Mouse (Mus musculus): Measurements from ENCODE around the gene Herpud1. TPM values are rescaled to one million over a fixed set of nuclear protein-coding genes. Genes with fewer than 3 reads are reported as not detected.

The Herpud1 gene
- polyA plus RNA-seq, 1 experiment = 56.0 TPM

- TF ChIP-seq POLR2A (IDR thresholded peaks at IDR 0.05; ENCODE audit: borderline replicate concordance, extremely low read depth, insufficient read depth, insufficient read length, poor library complexity, severe bottlenecking) (no peak), CTCF (IDR thresholded peaks at IDR 0.05; ENCODE audit: borderline replicate concordance, extremely low read depth, insufficient read depth, insufficient read length) (no peak)
- DNase-seq (ENCODE audit: low read depth) = no peak
Measured at GRCm38 (mm10) chr8:94357220-94357619, 29.0 kb upstream of the Herpud1 start.

DNA sequence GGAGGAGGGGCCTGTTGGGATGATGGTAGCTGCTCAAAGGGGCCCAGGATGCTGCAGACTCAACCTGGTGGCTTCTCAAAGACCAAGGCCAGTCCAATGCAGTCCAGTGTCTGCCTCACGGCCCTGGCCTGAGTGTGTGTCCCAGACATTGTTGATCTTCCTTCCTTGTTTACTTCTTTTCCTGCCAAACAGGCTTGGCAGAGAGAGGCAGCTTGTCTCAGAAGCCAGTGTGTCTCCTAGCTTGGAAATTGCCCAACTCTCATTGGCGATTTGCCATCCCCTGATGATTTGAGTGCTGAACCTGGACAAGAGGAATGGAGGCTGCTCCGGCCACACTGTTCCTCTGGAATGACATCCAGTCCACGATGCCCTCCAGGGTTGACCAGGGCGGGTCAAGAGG lies 27.7 kb upstream of the Herpud1 start:
- no peak for TF ChIP-seq POLR2A (IDR thresholded peaks at IDR 0.05; ENCODE audit: borderline replicate concordance, extremely low read depth, insufficient read depth, insufficient read length, poor library complexity, severe bottlenecking)
- TF ChIP-seq CTCF (IDR thresholded peaks at IDR 0.05; ENCODE audit: borderline replicate concordance, extremely low read depth, insufficient read depth, insufficient read length) = no peak
- peak; percentile 75 for DNase-seq (ENCODE audit: low read depth)

DNA sequence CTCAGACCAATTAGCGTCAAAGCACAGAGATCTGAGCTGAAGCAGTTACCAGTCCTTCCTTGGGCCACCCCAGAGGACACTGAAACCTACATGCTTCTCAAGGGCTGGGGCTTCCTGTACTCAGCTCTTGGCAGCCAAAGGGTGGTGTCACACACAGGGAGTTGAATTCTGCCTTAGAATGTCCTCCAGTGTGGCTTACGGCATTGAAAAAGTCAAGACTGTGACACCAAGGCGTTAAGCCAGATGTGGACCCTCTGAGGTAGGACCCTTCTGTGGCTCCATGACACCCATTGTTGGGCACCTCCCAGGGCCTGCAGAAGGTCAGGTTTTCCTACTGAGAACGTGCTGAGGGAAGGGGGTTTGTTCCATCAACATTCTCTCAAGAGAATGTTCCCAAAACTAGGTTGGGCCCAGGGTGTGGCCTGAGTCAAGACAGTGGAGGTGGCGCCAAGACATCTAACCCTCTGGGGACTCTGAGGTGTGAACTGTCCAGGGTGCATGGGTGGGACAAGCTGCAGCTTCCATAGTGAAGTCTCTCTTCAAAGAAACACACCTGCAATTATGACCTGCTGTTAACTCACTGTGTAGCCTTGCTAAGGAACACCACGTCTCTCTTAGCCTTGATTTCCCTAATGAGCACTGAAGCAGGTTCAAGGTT lies 24.3 kb upstream of the Herpud1 start:
- DNase-seq (ENCODE audit: low read depth) = no peak
- TF ChIP-seq POLR2A (IDR thresholded peaks at IDR 0.05; ENCODE audit: borderline replicate concordance, extremely low read depth, insufficient read depth, insufficient read length, poor library complexity, severe bottlenecking) = no peak
- no peak for TF ChIP-seq CTCF (IDR thresholded peaks at IDR 0.05; ENCODE audit: borderline replicate concordance, extremely low read depth, insufficient read depth, insufficient read length)

DNA sequence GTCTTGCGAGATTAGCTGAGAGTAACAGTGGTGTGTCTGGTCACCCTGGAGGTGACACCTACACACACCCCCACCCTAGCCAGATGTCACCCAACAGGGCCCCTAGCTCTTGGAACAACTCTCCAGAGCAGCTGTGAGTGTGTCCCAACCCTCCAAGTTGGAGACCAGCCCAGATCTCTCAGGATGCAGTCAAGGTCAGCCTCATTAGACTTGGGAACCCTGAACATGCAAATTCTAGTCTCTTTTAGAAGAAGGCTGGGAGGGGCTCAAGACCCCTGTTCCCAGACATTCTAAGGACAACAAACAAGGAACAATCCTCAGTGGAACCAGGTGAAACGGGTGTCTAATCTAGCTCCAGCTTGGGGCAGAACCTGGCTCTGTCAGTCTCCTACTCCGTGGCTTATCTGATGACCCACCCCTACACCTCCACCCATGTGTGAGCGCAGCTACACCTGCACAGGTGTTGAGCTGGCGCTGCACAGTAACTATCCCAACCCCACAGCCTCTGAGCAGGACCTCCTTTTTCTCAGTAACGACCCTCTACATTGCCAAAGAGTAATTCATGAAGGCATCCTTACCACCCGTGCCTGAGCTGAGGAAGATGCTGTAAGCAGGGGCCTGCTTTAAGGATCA lies 23.5 kb upstream of the Herpud1 start:
- TF ChIP-seq CTCF (IDR thresholded peaks at IDR 0.05; ENCODE audit: borderline replicate concordance, extremely low read depth, insufficient read depth, insufficient read length) (no peak), POLR2A (IDR thresholded peaks at IDR 0.05; ENCODE audit: borderline replicate concordance, extremely low read depth, insufficient read depth, insufficient read length, poor library complexity, severe bottlenecking) (no peak)
- DNase-seq (ENCODE audit: low read depth) = no peak

DNA sequence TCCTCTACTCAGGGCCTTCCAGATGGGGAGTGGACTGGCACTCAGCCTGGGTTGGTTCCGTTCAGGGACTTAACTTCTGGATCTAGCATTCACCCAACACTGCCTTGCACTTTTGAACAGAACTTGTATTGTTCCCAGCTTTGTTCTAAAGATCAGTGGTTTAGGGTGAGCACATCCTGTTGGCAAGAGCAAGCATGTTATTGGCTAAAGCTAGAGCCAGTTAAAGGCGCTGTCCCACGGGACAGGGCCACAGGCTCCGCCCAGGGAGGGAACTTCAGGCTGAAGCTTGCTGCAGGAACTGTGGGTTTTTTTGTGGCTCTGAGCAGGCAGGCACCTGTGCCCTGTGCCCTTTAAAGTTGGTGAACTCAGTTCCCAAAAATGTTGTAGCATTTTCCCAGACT lies 22.9 kb upstream of the Herpud1 start:
- peak; percentile 28 for DNase-seq (ENCODE audit: low read depth)
- no peak for TF ChIP-seq POLR2A (IDR thresholded peaks at IDR 0.05; ENCODE audit: borderline replicate concordance, extremely low read depth, insufficient read depth, insufficient read length, poor library complexity, severe bottlenecking)

DNA sequence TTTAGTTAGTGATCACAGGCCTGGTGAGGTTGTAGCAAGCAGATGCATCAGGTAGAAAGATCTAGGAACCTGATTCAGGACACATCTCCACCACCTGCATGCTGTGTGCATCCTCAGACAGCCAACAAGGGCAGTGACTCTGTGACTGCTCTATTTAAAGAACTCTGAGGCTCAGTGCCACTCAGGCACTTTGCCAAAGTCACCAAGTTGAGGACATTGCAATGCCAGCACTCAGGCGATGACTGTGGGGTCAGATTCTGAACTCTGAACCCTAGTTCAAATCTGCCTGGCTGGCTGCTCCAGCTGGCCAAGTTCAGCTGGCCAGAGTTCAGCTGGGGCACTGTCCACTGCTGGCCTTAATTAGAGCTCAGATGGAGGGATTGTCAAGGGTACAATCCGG lies 22.3 kb upstream of the Herpud1 start:
- no peak for DNase-seq (ENCODE audit: low read depth)
- TF ChIP-seq POLR2A (IDR thresholded peaks at IDR 0.05; ENCODE audit: borderline replicate concordance, extremely low read depth, insufficient read depth, insufficient read length, poor library complexity, severe bottlenecking) (no peak), CTCF (IDR thresholded peaks at IDR 0.05; ENCODE audit: borderline replicate concordance, extremely low read depth, insufficient read depth, insufficient read length) (no peak)

DNA sequence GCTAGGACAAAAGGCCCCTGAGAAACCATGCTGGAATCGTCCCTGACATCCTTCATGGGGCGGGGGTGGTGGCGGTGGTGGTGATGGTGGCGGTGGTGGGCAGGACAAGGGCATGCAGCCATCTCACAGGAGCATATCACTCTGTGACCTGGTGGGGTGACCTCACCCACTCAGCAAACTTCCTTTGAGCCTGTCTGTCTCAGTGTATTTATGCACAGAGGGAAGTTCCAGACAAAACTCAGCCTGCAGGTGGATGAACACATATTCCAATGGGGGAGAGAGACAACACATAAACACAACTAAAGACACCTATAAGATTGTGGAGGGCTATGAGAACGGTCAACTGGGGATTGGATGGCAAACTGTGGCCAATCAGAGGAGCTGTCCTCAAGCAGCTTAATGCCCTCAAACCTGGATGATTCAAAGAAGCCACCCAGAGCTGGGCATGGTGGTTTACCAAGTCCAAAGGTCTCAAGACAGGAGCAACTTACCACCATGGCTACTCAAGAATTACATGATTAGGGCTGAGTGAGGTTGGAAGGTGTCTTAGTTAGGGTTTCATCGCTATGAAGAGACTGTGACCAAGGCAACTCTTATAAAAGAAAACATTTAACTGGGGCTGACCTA lies 21.4 kb upstream of the Herpud1 start:
- TF ChIP-seq CTCF (IDR thresholded peaks at IDR 0.05; ENCODE audit: borderline replicate concordance, extremely low read depth, insufficient read depth, insufficient read length) = no peak
- no peak for TF ChIP-seq POLR2A (IDR thresholded peaks at IDR 0.05; ENCODE audit: borderline replicate concordance, extremely low read depth, insufficient read depth, insufficient read length, poor library complexity, severe bottlenecking)

DNA sequence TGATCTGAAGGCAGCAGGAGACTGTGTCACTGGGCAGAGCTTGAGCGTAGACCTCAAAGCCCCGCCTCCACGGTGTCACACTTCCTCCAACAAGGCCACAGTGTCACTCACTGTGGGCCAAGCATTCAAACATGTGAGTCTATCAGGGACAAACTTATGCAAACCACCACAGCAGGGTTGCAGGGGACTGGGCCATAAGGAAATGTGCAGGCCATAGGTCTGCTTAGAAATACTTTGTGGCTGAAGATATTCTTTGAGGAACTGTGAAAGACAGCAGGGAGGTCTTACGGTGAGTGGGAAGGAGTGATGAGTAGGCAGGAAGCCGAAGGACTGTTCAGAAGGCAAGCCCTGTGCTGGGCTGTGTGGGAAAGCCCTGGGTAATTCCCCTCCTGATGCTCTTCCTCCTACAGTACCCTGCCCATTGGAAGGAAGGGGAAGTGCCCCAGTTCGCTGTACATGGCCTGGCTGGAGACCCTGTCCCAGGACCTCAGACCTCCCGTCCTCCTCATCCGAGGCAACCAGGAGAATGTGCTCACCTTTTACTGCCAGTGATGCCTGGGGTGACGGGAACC lies 20.7 kb upstream of the Herpud1 start:
- no peak for TF ChIP-seq POLR2A (IDR thresholded peaks at IDR 0.05; ENCODE audit: borderline replicate concordance, extremely low read depth, insufficient read depth, insufficient read length, poor library complexity, severe bottlenecking)
- TF ChIP-seq CTCF (IDR thresholded peaks at IDR 0.05; ENCODE audit: borderline replicate concordance, extremely low read depth, insufficient read depth, insufficient read length) = no peak
- DNase-seq (ENCODE audit: low read depth) = no peak

More for the DNA sequence above, 21.4 kb upstream of the Herpud1 start:
- no peak for DNase-seq (ENCODE audit: low read depth)

DNA sequence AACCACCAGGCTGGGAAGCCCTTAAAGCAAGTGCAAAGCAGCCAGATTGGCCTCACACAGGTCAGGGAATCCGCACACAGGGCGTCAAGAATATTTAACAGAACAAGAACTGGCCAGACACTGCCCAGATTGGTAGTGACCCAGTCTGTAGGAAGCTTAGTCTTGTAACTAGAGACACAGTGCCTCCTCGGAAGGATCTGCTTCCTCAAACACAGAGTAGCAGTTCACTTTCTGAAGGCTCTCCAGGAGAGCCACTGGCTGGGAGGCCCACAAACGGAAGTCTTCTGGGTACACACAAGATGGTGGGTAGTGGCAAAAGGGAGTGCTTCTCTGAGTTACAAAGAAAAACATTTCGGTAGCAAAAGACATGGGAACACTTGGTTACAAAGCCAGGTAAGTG lies 15.4 kb upstream of the Herpud1 start:
- no peak for DNase-seq (ENCODE audit: low read depth)
- no peak for TF ChIP-seq POLR2A (IDR thresholded peaks at IDR 0.05; ENCODE audit: borderline replicate concordance, extremely low read depth, insufficient read depth, insufficient read length, poor library complexity, severe bottlenecking)

- no peak for DNase-seq (ENCODE audit: low read depth)
- TF ChIP-seq CTCF (IDR thresholded peaks at IDR 0.05; ENCODE audit: borderline replicate concordance, extremely low read depth, insufficient read depth, insufficient read length) = no peak
- TF ChIP-seq POLR2A (IDR thresholded peaks at IDR 0.05; ENCODE audit: borderline replicate concordance, extremely low read depth, insufficient read depth, insufficient read length, poor library complexity, severe bottlenecking) = no peak
Measured at GRCm38 (mm10) chr8:94372955-94373599, 13.2 kb upstream of the Herpud1 start.

DNA sequence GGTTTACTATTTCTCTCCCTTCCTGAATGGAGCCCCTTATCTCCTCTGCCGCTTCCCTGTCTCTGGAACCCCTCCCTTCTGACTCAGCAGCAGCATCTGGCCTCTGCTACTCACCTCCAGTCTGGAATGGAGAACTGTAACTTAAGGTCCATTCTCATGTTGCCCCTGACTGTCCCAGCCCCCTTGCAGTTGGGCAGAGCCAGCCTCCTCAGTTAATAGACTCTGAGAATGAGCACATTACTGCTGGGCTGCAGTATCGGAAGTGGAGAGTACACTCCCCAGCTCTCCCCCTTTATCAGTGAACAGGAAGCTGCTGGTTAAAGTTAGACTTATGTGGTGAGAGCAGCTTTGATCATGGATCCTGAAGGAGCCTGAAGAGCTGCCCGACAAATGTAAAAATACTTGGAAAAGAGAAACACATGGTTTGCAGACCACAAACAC lies 10.7 kb upstream of the Herpud1 start:
- TF ChIP-seq POLR2A (IDR thresholded peaks at IDR 0.05; ENCODE audit: borderline replicate concordance, extremely low read depth, insufficient read depth, insufficient read length, poor library complexity, severe bottlenecking) (no peak), CTCF (IDR thresholded peaks at IDR 0.05; ENCODE audit: borderline replicate concordance, extremely low read depth, insufficient read depth, insufficient read length) (no peak)
- no peak for DNase-seq (ENCODE audit: low read depth)
